Mouse (Mus musculus): ENCODE data around the gene Rps6kc1. TPM values are rescaled to one million over a fixed set of nuclear protein-coding genes. Genes with fewer than 3 reads are reported as not detected.

Rps6kc1 gene
- 26.5 and 27.3 TPM in 2 replicates for polyA plus RNA-seq (2015; fragmentation: Nextera tagmentation; extraction: Ambion mirVana)

DNA sequence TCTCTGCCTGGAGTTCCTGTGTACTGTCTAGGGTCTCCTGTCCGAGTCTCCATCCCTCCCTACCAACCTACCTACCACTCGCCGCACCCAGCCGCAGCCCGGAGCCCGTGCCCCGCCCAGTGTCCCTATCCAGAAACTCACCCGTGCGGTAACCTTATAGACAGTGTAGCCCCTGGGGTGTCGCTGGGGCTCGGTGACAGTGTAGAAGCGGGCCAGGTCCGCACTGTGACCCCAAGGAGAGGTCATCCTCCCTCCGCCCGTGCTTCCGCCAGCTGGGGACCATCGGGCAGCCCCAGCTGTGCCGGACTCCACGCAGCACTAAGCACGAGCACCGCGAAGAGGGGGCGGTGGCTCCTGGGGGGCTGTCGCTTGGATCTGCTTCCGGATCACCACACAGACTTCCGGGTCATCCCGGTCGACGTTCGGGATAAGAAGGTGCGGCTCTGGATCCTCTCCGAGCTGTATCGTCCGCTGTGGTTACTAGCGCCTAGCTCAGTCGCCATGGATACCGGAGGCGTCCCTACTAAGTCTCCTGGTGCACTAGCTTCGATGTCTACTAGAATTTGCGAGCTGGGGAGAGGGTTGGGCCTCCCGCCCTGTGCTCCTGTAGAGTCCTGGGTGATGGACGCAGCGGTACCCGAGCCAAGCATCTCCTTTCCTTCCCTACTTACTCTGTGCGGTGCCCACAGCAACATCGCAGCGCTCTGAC lies at the start of gene Rps6kc1:
TSS of gene Rps6kc1 (minus strand) at position 356 of the 709 bp plus-strand sequence.
- under 1% methylated on average over 47 of the region's 47 CpGs for WGBS
- Histone ChIP-seq H3K9me3 (replicated peaks) (no peaks in the 10 kb centered on the region), H3K9ac (replicated peaks) (peak within 1 kb of the TSS; percentile 93), H3K4me3 (replicated peaks) (peak within 1 kb of the TSS; percentile 99), H3K27me3 (replicated peaks) (peaks cover 5% of the 10 kb centered on the region; the same call in 1 of the 2 replicates), H3K4me1 (peaks cover 36% of the 10 kb centered on the region), H3K27ac (replicated peaks) (peak within 1 kb of the TSS; percentile 80), H3K36me3 (no peaks in the 10 kb centered on the region), H3K4me2 (peak within 1 kb of the TSS; percentile 73)
- ATAC-seq (ENCODE audit: low FRiP score) = peak; percentile 95

DNA sequence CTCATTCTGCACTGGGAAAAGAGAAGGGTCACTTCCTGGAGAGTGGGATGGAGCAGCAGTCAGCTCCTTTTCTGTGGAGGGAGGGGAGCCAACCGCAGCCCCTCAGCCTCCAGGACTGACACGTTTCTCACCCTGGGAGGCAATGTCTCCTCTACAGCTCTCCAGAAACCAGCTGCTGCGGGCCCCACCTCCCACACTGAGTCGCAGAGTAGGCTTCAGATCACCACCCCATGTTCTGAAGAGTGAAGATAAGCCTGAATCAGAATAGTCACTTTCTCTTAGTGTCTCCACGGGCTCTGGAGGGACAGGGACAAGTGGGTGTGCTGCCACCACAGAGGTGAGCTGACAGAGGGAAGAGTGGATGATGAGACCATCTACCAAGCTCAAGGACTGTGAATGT lies 47.3 kb upstream of the Rps6kc1 start:
- Histone ChIP-seq H3K9me3 (replicated peaks) (no peaks in the 10 kb centered on the region), H3K36me3 (peaks cover 94% of the 10 kb centered on the region), H3K9ac (replicated peaks) (no peak overlapping the region), H3K4me2 (no peak overlapping the region), H3K4me1 (no peaks in the 10 kb centered on the region), H3K27me3 (replicated peaks) (no peaks in the 10 kb centered on the region), H3K4me3 (replicated peaks) (no peak overlapping the region), H3K27ac (replicated peaks) (no peak overlapping the region)
- ATAC-seq (ENCODE audit: low FRiP score) = no peak
- 89% methylated on average over 5 of the region's 5 CpGs for WGBS

- Histone ChIP-seq H3K4me1 (no peaks in the 10 kb centered on the region), H3K36me3 (peaks cover 93% of the 10 kb centered on the region), H3K27ac (replicated peaks) (no peak overlapping the region), H3K9ac (replicated peaks) (no peak overlapping the region), H3K27me3 (replicated peaks) (no peaks in the 10 kb centered on the region), H3K9me3 (replicated peaks) (no peaks in the 10 kb centered on the region), H3K4me2 (no peak overlapping the region), H3K4me3 (replicated peaks) (no peak overlapping the region)
- ATAC-seq (ENCODE audit: low FRiP score) = no peak
- WGBS = 80% methylated on average over 3 of the region's 3 CpGs
These were observed 41.4 kb upstream of the Rps6kc1 start for GRCm38 (mm10) chr1:190953009-190953408.

DNA sequence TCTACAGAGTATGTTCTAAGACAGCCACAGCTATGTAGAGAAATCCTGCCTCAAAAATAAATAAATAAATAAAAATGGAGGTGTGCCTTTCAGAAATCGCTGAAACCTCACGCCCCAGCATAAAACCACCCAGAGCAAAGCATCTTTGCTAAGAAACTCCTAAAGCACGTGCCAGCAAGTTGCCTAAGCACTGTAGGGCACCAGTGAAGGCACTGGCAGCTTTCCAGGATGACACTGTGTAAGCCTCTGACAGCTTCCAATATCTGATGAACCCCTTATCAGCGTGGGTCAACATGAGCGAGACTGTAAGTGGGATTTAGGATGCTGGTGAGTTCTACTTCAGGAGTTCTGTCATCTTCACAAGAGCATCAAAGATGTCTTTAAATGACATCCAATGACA lies 39.4 kb upstream of the Rps6kc1 start:
- H3K27me3 ChIP-seq (replicated peaks) = no peaks in the 10 kb centered on the region
- no peak overlapping the region for H3K4me2 ChIP-seq
- ATAC-seq (ENCODE audit: low FRiP score) = no peak
- no peaks in the 10 kb centered on the region for H3K4me1 ChIP-seq
- no peak overlapping the region for H3K9ac ChIP-seq (replicated peaks)
- peaks cover 90% of the 10 kb centered on the region for H3K36me3 ChIP-seq
- 89% methylated on average over 5 of the region's 5 CpGs for WGBS
- H3K27ac ChIP-seq (replicated peaks) = no peak overlapping the region
- no peak overlapping the region for H3K4me3 ChIP-seq (replicated peaks)
- no peaks in the 10 kb centered on the region for H3K9me3 ChIP-seq (replicated peaks)

GRCm38 (mm10) chr1:190948846-190949245 lies 37.3 kb upstream of the Rps6kc1 start:
- Histone ChIP-seq H3K4me2 (no peak overlapping the region), H3K4me1 (no peaks in the 10 kb centered on the region), H3K36me3 (peaks cover 79% of the 10 kb centered on the region), H3K27ac (replicated peaks) (no peak overlapping the region), H3K9me3 (replicated peaks) (no peaks in the 10 kb centered on the region), H3K27me3 (replicated peaks) (no peaks in the 10 kb centered on the region), H3K9ac (replicated peaks) (no peak overlapping the region), H3K4me3 (replicated peaks) (no peak overlapping the region)
- no peak for ATAC-seq (ENCODE audit: low FRiP score)
- 91% methylated on average over 17 of the region's 17 CpGs for WGBS

- ATAC-seq (ENCODE audit: low FRiP score) = no peak
- no peaks in the 10 kb centered on the region for H3K27me3 ChIP-seq (replicated peaks)
- WGBS = 84% methylated on average over 7 of the region's 7 CpGs
- H3K4me1 ChIP-seq = no peaks in the 10 kb centered on the region
- H3K9me3 ChIP-seq (replicated peaks) = no peaks in the 10 kb centered on the region
- no peak overlapping the region for H3K9ac ChIP-seq (replicated peaks)
- peaks cover 77% of the 10 kb centered on the region for H3K36me3 ChIP-seq
- H3K4me3 ChIP-seq (replicated peaks) = no peak overlapping the region
- no peak overlapping the region for H3K4me2 ChIP-seq
- no peak overlapping the region for H3K27ac ChIP-seq (replicated peaks)
These were observed 36.9 kb upstream of the Rps6kc1 start for GRCm38 (mm10) chr1:190948439-190948838.

DNA sequence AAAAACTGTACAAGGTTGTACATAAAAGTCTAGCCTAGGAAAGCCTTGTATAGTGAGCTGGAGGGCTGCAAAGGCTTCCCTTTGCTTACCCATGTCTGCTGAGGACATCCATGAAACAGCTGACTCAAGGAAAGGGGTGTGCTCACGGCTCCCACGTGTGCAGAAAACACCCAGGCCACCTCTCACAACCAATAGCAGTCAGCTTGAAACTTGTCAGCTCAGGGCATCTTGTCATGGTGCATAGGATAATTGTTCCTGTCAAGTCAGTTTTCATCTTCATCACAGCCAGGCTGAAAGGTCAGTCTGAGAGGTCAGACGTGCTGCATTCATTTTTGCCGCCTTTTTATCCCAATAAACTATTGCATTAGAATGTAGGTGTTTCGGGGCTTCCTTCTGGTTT lies 36.4 kb upstream of the Rps6kc1 start:
- Histone ChIP-seq H3K27me3 (replicated peaks) (no peaks in the 10 kb centered on the region), H3K4me2 (no peak overlapping the region), H3K9ac (replicated peaks) (no peak overlapping the region), H3K4me1 (no peaks in the 10 kb centered on the region), H3K27ac (replicated peaks) (no peak overlapping the region), H3K9me3 (replicated peaks) (no peaks in the 10 kb centered on the region), H3K4me3 (replicated peaks) (no peak overlapping the region), H3K36me3 (peaks cover 77% of the 10 kb centered on the region)
- no peak for ATAC-seq (ENCODE audit: low FRiP score)
- WGBS = 86% methylated on average over 5 of the region's 5 CpGs

GRCm38 (mm10) chr1:190944109-190944760 lies 32.7 kb upstream of the Rps6kc1 start:
- no peaks in the 10 kb centered on the region for H3K4me1 ChIP-seq
- H3K9ac ChIP-seq (replicated peaks) = no peak overlapping the region
- peaks cover 82% of the 10 kb centered on the region for H3K36me3 ChIP-seq
- peak; percentile 85 for ATAC-seq (ENCODE audit: low FRiP score)
- no peak overlapping the region for H3K4me3 ChIP-seq (replicated peaks)
- no peak overlapping the region for H3K27ac ChIP-seq (replicated peaks)
- H3K27me3 ChIP-seq (replicated peaks) = no peaks in the 10 kb centered on the region
- WGBS = 53% methylated on average over 6 of the region's 6 CpGs
- H3K9me3 ChIP-seq (replicated peaks) = no peaks in the 10 kb centered on the region
- H3K4me2 ChIP-seq = no peak overlapping the region

DNA sequence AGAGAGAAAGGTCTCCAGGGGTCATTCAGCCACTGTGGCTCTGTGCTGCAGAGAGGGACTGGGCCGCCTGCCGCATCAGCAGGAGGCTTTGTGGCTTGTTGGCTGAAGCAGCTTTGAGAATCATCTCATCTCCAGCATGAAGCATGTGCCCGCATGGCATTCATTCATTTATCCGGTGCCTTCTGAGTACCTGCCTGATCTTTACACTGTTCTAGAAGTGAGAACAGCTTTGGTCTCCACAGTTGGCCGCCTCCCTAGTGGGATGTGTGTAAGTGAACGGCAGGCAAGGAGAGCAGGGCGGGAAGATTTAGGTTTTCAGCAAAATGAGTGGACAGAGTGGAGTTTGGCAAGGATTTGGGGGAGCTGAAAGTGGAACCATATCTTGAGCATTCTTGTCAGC lies 28.2 kb upstream of the Rps6kc1 start:
- Histone ChIP-seq H3K36me3 (peaks cover 73% of the 10 kb centered on the region), H3K4me2 (no peak overlapping the region), H3K9me3 (replicated peaks) (no peaks in the 10 kb centered on the region), H3K4me1 (no peaks in the 10 kb centered on the region), H3K9ac (replicated peaks) (no peak overlapping the region), H3K27ac (replicated peaks) (no peak overlapping the region), H3K4me3 (replicated peaks) (no peak overlapping the region), H3K27me3 (replicated peaks) (no peaks in the 10 kb centered on the region)
- no peak for ATAC-seq (ENCODE audit: low FRiP score)
- 91% methylated on average over 7 of the region's 7 CpGs for WGBS

GRCm38 (mm10) chr1:190930181-190930580 lies 18.6 kb upstream of the Rps6kc1 start:
- Histone ChIP-seq H3K4me3 (replicated peaks) (no peak overlapping the region), H3K27ac (replicated peaks) (no peak overlapping the region), H3K4me1 (peaks cover 21% of the 10 kb centered on the region), H3K4me2 (no peak overlapping the region), H3K36me3 (peaks cover 16% of the 10 kb centered on the region), H3K27me3 (replicated peaks) (no peaks in the 10 kb centered on the region), H3K9ac (replicated peaks) (no peak overlapping the region), H3K9me3 (replicated peaks) (no peaks in the 10 kb centered on the region)
- WGBS = 78% methylated on average over 6 of the region's 6 CpGs
- ATAC-seq (ENCODE audit: low FRiP score) = no peak

DNA sequence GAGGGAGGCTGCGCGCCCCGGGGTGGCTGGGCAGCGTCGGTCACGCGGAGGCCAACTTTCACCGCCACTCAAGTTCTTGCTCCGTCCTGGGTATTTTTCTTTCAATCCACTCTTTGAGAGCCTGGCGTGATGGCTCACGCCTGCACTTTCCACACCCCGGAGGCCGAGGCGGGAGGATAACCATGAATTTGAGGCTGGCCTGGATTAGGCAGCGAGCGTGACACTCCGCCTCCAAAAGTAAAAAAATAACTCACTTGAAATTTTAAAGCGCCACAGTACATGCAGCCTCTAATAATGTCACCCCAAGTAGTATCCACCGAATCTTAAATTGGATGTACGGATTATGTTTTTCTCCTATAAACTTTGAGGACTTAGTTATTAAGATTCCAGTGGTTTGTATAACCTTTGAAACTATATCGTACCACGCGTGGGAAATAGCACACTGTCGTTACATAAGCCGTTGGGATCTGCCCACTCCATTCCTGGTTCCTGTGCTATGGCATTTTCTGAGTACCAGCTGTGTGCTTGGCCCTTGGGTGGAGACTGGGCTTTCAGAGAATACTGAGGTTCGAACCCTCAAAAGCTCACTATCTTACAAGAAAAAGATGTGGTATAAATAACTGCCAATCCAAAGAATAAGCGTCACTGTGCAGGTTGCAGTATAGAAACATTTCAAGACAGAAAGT lies 17.6 kb upstream of the Rps6kc1 start:
- ATAC-seq (ENCODE audit: low FRiP score) = no peak; the same call in 1 of the 2 replicates
- 7% methylated on average over 27 of the region's 27 CpGs for WGBS
- no peaks in the 10 kb centered on the region for H3K9me3 ChIP-seq (replicated peaks)

More for the DNA sequence above, 17.6 kb upstream of the Rps6kc1 start:
- H3K4me3 ChIP-seq (replicated peaks) = peak overlapping the region; percentile 86
- peak overlapping the region; percentile 66 for H3K4me2 ChIP-seq
- H3K27me3 ChIP-seq (replicated peaks) = no peaks in the 10 kb centered on the region
- H3K9ac ChIP-seq (replicated peaks) = peak overlapping the region; percentile 90
- peaks cover 21% of the 10 kb centered on the region for H3K4me1 ChIP-seq
- H3K36me3 ChIP-seq = peaks cover 5% of the 10 kb centered on the region; the same call in 1 of the 2 replicates
- peak overlapping the region; percentile 100 for H3K27ac ChIP-seq (replicated peaks)
